Mouse (Mus musculus) Patski (cell line): ENCODE data around the gene Atrn. TPM values are rescaled to one million over a fixed set of nuclear protein-coding genes. Genes with fewer than 3 reads are reported as not detected.

Experiments
- ATAC-seq: fragments of 100-300 bp; one replicate; pipeline ENCODE4 v1.8.0; 2021
- CTCF ChIA-PET: fragments of 350-600 bp; sonication (Branson Sonifier 250); formaldehyde crosslinking; loops from one replicate; lab custom pipeline; 2022; ENCODE audit warnings: inconsistent platforms; lab: Charles Lee
- POLR2A ChIA-PET: fragments of 350-600 bp; sonication (Branson Sonifier 250); formaldehyde crosslinking; loops from one replicate; lab custom pipeline; 2022; ENCODE audit warnings: antibody characterized with exemption, inconsistent platforms; lab: Charles Lee
- DNase-seq: peaks from one replicate; pipeline ENCODE4 v3.0.0-alpha.2; 2011; ENCODE audit warnings: low read depth, low spot score
- H3K27me3 ChIP-seq: fragments of 371-371 bp; one replicate; pipeline ENCODE4 v1.5.1; 2021
- CTCF ChIP-seq: fragments of 100-300 bp; IDR thresholded peaks from one replicate; pipeline ENCODE4 v1.5.1; 2021
- in situ Hi-C: fragments of 300-500 bp; cut with MboI; formaldehyde crosslinking; loops from 3 replicates; pipeline ENCODE4 v1.11.1; 2018; ENCODE audit warnings: low pct_unique_long_range_greater_than_20kb, mixed read lengths
- polyA plus RNA-seq: library from polyadenylated mRNA; unstranded; gene quantifications from one replicate; pipeline ENCODE4 v1.2.3, GENCODE M21; 2021

Gene Atrn
- polyA plus RNA-seq, 1 experiment from 2014 or later, result 32.9 TPM

DNA sequence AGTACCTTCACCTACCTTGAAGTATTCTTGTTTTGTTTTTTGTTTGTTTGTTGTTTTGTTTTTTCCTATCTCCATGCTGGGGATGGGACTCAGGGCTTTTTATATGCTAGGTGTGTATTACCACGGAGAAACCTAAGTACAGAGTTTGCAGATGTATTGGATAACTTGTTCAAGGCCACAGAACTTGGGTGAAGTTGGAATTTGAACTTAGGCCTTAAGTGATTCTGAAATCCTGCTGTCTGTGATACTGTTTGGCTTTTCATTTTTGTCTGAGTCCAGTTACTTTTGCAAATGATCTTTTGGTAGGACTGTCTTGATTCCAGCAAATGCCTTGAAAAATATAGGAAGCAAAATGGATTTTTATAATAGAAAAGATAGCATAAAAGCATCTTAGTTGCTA, 5.4 kb downstream of the Atrn start:
- CTCF ChIA-PET, result no interaction called here
- ATAC-seq (no peak), DNase-seq (no peak)
- no peaks in the 10 kb centered on the region for H3K27me3 ChIP-seq
- POLR2A ChIA-PET, result no interaction called here
- in situ Hi-C loops, result no loop called here
- TF ChIP-seq CTCF, result no peak

DNA sequence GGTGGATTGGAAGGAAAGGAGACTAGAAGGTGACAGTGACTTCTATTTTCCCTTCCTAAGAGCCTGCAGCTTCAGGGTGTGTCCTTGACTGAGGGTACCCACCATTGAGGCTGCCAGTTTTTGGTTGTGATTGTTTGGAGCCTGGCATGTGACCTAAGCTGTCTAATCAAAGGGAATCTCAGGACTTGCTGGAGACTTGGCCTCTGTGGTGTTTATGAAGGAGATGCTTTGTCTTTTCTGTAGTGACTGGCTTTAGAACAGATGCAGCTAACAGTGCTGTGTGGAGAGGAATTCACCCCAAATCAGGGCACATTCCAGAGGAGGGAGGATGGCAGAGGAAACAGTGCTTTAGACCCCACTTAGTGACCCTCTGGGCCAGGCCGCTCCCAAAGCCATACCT, 8.6 kb downstream of the Atrn start:
- CTCF ChIA-PET, result no interaction called here
- DNase-seq, result no peak
- POLR2A ChIA-PET, result no interaction called here
- ATAC-seq, result no peak
- in situ Hi-C loops, result no loop called here
- TF ChIP-seq CTCF, result no peak
- H3K27me3 ChIP-seq, result no peaks in the 10 kb centered on the region

DNA sequence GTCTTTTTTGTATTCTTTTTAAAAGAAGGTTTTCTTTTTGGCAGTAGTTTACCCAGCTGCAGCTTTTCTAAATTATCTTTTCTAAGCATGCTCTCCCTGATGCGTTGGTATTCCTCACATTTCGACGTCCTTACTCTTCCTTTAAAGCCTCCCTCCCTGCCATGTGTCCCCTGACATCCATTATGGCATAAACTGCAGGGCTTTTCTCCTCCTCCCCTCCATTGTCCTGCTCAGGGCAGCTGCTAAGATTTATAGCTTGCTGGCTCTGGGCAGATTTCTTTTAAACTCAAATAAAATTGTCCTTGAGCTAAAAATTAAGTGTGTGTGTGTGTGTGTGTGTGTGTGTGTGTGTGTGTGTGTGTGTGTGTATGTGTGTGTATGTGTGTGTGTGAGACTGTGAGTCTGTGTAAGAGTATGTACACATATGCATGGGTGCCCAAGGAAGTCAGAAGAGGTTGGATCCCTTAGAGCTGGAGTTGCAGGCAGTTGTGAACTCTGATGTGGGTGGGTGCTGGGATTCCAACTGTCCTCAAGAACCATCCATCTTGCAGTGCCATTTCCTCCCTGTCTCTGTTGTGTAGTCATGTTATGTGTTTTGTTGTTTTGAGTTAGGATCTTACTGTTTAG, 10.3 kb downstream of the Atrn start:
- no peak for ATAC-seq
- no peak for DNase-seq
- CTCF ChIA-PET, result interaction anchor here (1.5 kb wide), 1 partner anchor 102 kb away, joined by 4 read pairs; no protein-coding TSS in a partner anchor

DNA sequence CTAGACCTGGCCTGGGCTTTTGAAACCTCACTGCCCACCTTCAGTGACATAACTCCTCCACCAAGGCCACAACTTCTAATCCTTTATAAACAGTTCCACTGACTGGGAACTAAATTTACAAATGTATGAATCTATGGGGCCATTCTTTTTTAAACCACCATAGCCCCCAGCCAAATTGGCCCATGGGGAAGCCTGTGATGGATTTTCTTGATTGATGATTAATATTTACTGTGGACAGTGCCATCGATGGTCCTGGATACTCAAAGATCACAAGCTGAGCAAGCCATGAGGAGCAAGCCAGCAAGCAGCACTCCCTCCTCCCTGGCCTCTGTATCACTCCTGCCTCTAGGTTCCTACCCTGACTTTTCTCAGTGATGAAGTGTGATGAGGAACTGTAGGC, 11.4 kb downstream of the Atrn start:
- CTCF ChIA-PET, result interaction anchor here (1.5 kb wide), 1 partner anchor 104 kb away, joined by 4 read pairs; no protein-coding TSS in a partner anchor
- in situ Hi-C loops, result no loop called here
- H3K27me3 ChIP-seq, result no peaks in the 10 kb centered on the region
- DNase-seq, result no peak
- POLR2A ChIA-PET, result no interaction called here
- no peak for TF ChIP-seq CTCF
- no peak for ATAC-seq

More for the DNA sequence above, 10.3 kb downstream of the Atrn start:
- TF ChIP-seq CTCF, result no peak
- in situ Hi-C loops, result no loop called here
- no peaks in the 10 kb centered on the region for H3K27me3 ChIP-seq
- POLR2A ChIA-PET, result no interaction called here

DNA sequence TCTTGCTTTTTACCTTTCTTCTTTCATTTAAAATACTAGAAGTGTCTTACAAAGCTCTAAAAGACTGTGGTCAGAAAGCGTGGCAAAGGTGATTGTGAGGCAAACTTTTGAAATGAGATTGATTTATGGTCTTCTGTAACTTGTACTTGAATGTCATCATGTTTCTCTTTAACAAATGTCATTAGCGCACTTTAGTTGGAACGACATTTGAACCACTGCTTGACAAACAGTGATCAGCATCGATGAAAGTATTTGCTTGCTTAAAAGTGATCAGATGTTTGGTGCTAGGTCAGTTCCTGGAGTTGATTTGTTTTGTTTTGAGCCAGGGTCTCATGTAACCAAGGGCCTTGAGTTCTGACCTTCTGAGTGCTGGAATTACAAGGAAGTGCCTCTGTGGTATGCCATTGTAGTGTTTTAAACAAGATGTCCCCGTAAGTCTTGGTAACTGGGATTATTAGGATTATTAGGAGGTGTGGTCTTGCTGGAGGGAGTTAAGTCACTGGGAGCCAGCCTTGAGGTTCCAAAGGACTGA, 12.8 kb downstream of the Atrn start:
- ATAC-seq (no peak), DNase-seq (no peak)
- TF ChIP-seq CTCF, result no peak
- H3K27me3 ChIP-seq, result no peaks in the 10 kb centered on the region
- POLR2A ChIA-PET, result no interaction called here
- in situ Hi-C loops, result no loop called here
- CTCF ChIA-PET, result interaction anchor here (0.9 kb wide), 1 partner anchor 31 kb away, joined by 4 read pairs; no protein-coding TSS in a partner anchor

DNA sequence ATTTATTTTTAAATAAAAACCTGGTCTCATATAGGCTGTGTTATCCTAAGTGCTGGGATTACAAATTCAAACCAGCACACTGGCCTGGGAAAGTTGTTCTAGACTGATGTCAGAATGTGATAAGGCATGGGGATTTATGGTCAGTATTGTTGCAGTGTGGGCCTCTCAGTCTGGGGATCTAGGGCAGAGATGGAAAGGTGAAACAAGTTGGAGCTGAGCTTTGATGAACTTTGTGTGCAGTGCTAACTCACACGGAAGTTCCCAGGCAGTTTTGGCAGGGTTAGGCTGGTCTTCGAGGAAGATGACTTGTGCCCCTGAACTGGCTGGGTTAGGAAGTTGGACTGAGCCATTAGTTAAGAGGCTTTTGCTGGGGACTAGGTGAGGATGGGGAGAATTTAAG, 18.7 kb downstream of the Atrn start:
- ATAC-seq (no peak), DNase-seq (no peak)
- CTCF ChIA-PET, result no interaction called here
- in situ Hi-C loops, result no loop called here
- H3K27me3 ChIP-seq, result no peaks in the 10 kb centered on the region
- TF ChIP-seq CTCF, result no peak
- POLR2A ChIA-PET, result no interaction called here

DNA sequence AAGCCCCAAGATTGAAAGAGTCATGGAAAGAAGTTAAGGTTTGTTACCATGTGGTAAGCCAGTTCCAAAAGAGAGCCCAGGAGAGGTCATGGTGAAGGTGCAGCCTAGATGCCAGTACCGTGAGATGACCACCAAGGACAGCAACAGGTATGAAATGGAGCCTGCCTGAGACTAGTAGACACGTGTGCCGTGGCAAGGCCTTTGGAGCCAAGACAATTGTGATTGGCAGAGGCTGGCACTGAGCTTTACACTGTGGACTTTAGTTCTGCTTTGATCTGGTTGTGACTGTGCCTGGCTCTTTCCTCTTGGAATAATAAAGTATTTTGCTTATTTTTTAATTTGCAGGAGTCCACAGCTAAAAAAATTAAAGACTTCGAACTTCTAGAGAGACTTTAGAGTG, 21.7 kb downstream of the Atrn start:
- ATAC-seq, result no peak
- POLR2A ChIA-PET, result no interaction called here
- no peak for TF ChIP-seq CTCF
- CTCF ChIA-PET, result interaction anchor here (1.4 kb wide), 1 partner anchor 9 kb away, joined by 3 read pairs; no protein-coding TSS in a partner anchor
- no peaks in the 10 kb centered on the region for H3K27me3 ChIP-seq
- in situ Hi-C loops, result no loop called here
- no peak for DNase-seq

DNA sequence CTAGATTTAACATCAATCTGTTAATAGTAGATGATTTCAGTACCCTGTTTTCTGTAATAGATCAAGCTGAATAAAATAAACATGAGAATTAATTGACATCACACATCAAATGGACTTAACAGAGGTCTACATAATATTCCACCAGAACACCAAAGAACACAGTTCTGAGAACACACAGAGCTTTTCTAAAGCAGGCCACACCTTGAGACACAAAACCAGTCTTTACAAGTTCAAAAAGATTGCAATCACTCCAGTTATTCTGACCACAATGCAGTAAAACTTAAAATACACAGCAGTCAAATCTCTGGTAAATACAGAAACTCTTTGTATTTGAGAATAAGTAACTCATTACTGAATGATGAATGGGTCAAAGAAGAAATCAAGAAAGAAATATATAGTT, 22.2 kb downstream of the Atrn start:
- DNase-seq, result no peak
- no peak for TF ChIP-seq CTCF
- POLR2A ChIA-PET, result no interaction called here
- in situ Hi-C loops, result no loop called here
- H3K27me3 ChIP-seq, result no peaks in the 10 kb centered on the region
- no peak for ATAC-seq
- CTCF ChIA-PET, result no interaction called here

DNA sequence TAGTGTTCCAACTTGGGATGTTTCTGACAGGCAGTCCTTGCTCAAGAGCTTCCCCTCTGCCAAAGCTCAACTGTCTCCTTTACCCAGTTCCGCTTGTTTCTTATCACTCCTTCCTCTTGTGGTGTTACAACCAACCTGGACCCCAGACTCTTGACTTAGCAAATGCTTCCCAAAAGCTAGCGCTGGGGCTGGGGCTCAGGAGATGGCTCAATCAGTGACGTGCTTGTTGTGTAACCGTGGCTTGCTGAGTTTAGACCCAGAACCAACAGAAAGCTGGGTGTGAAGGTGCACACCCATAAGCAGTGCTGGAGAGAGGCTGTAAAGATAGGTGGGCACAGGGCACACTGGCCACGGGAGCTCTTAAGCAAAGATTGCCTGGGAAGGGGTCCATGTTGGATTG, 23.7 kb downstream of the Atrn start:
- DNase-seq, result no peak
- in situ Hi-C loops, result no loop called here
- no peaks in the 10 kb centered on the region for H3K27me3 ChIP-seq
- POLR2A ChIA-PET, result no interaction called here
- ATAC-seq, result no peak
- no peak for TF ChIP-seq CTCF
- CTCF ChIA-PET, result interaction anchor here (0.6 kb wide), 1 partner anchor 118 kb away, joined by 3 read pairs; no protein-coding TSS in a partner anchor

DNA sequence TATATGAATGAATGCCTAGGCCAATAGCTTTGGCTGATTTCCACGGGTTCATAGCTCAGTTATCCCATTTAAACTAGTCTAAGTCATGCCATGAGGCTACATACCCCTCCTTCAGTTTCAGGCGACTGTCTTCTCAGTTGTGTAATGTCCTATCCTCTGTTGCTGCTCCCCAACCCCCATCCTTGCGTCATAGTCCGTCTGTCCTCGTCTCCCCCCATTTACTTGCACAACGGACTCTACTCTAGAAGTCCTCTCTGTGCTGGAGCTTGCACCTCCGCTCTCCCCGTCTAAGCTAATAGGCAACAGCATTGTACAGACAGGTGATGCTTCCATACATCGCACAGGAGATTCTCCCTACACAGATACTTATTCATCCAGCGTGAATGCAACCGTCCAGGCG, 26.6 kb downstream of the Atrn start:
- in situ Hi-C loops, result no loop called here
- H3K27me3 ChIP-seq, result no peaks in the 10 kb centered on the region
- ATAC-seq (no peak), DNase-seq (no peak)
- no peak for TF ChIP-seq CTCF
- ChIA-PET CTCF (interaction anchor here (0.9 kb wide), 1 partner anchor 470 kb away, joined by 3 read pairs; no protein-coding TSS in a partner anchor), POLR2A (no interaction called here)

DNA sequence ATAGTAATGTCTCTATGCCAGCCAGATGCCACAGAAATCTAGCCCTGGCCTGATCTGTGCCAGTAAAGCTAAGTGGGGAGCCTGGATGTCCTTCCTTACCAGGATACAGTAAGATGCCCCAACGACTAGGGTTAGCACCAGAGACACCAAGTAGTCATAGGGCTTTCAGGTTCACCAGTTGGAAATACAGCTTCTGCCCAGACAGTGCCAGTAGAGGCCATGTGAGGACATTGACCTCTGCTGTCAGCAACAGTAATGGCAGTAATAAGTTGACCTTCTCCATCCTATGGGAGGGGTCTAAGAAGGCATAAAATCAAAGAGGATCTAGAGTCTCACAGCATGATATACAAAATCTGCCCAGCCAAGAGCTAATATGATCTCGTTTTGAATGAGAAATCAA, 43.5 kb downstream of the Atrn start:
- no peak for ATAC-seq

More for the DNA sequence above, 43.5 kb downstream of the Atrn start:
- ChIA-PET POLR2A (interaction anchor here (1.4 kb wide), 1 partner anchor 23 kb away, joined by 3 read pairs; no protein-coding TSS in a partner anchor), CTCF (interaction anchor here (1.0 to 1.3 kb wide), 5 partner anchors 8 to 132 kb away, joined by 3 to 5 read pairs (median 4); no protein-coding TSS in a partner anchor)
- H3K27me3 ChIP-seq, result no peaks in the 10 kb centered on the region
- no peak for TF ChIP-seq CTCF
- in situ Hi-C loops, result loop anchor here (5.0 kb wide), 1 partner anchor 132 kb away; no protein-coding TSS in a partner anchor
- DNase-seq, result no peak
